Mouse (Mus musculus) heart, adult 2 months (tissue): ENCODE results near the gene Bhmt.

Source experiments
- EP300 ChIP-seq: fragments of 200-500 bp; IDR thresholded peaks from 2 replicates; pipeline ENCODE4 v1.6.1; 2011; ENCODE audit warnings: low read depth, low read length, control low read depth; ENCODE audit not compliant: insufficient read depth
- POLR2A ChIP-seq: fragments of 200-500 bp; IDR thresholded peaks from 2 replicates; pipeline ENCODE4 v1.6.1; 2011; ENCODE audit warnings: mild to moderate bottlenecking, low read depth, low read length, control low read depth; ENCODE audit not compliant: insufficient read depth

DNA sequence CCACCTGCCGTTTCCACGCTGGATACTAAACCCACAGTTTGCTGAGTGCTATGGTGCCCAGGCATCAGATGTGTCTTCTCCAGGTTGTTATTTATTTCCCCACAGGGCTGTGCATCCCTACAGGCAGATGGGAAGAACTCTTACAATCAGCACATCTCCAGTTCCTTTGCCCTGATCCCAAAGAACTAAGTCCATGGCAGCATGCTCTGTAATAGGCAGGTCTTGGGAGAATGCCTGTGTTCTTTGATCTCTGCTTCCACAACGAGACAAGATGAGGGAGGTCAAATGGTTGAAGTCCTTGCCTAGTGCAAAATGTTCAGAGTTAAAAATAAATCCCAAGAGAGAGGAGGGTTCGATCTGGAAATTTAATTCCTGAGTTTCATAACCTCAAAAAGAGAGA is 1.9 kb upstream of the Bhmt start:
- TF ChIP-seq EP300: no peak
- TF ChIP-seq POLR2A: no peak
